Mouse (Mus musculus): ENCODE measurements around the gene Cyp4a31. TPM values are rescaled to one million over a fixed set of nuclear protein-coding genes. Genes with fewer than 3 reads are reported as not detected.

Gene Cyp4a31
- total RNA-seq (2023) = not detected in 4 replicates

GRCm38 (mm10) chr4:115563401-115563800 lies at the start of gene Cyp4a31:
Gene Cyp4a31 (plus strand): TSS chr4:115563649.

GRCm38 (mm10) chr4:115518000-115518399 lies 45.4 kb upstream of the Cyp4a31 start, which contains the start of gene Cyp4a10:
Gene Cyp4a10 (plus strand): TSS chr4:115518264.

GRCm38 (mm10) chr4:115600611-115601010 lies 37.2 kb downstream of the Cyp4a31 start, which contains the start of gene Cyp4a32:
Gene Cyp4a32 (plus strand): TSS chr4:115600969.

Other genes starting within 250 kb of the Cyp4a31 start
- gene Cyp4a12b, start 152.0 kb upstream of the Cyp4a31 start, total RNA-seq (2023) = not detected in 4 replicates
- not detected in 4 replicates for gene Cyp4a30b, start 111.0 kb upstream of the Cyp4a31 start, total RNA-seq (2023)
- not detected in 4 replicates for gene Cyp4a14, start 67.5 kb upstream of the Cyp4a31 start, total RNA-seq (2023)
- not detected in 4 replicates for gene Cyp4a10, start 45.4 kb upstream of the Cyp4a31 start, total RNA-seq (2023)
- not detected in 4 replicates for gene Cyp4a32, start 37.3 kb downstream of the Cyp4a31 start, total RNA-seq (2023)
- not detected in 4 replicates for gene Cyp4b1, start 84.1 kb downstream of the Cyp4a31 start, total RNA-seq (2023)
- 40.0 to 46.2 TPM (median 43.4 TPM) in 4 replicates for gene Efcab14, start 174.1 kb downstream of the Cyp4a31 start, total RNA-seq (2023)
- gene Tex38, start 217.4 kb downstream of the Cyp4a31 start, total RNA-seq (2023) = 0.97 to 1.3 TPM in 2 of 4 replicates, not detected in the others
- 14.9 to 19.8 TPM (median 17.5 TPM) in 4 replicates for gene Atpaf1, start 221.2 kb downstream of the Cyp4a31 start, total RNA-seq (2023)

Data from B cell, adult 62 days (primary cell).